ENCODE assay signal across 7 mouse cellular contexts in the genomic region with DNA sequence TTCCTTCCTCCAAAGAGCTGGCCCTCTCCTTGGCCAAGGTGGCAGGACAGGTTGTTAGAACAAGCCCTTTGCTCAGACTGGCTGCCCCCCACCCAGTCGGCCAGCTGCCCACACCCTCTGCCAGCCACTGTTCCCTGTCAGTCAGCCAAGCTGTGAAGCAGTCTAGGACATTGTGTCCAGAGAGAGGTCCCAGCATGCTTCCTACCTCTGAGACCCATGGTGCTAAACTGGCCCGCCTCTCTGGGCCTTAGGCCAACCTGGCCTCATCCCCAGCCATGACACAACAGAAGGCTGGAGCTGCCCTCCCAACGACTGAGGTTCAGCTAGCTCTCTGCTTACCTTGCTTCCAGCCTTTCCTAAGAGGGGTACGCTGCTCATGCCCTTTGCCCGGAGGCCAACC. TPM values are rescaled to one million over a fixed set of nuclear protein-coding genes. Genes with fewer than 3 reads are reported as not detected.
DNase-seq lines count a peak whose midpoint lies in the region; ATAC-seq and TF ChIP-seq lines count a peak whose summit lies in the region.

No protein-coding gene starts in this region.

- DNase-seq in MN1 (ENCODE audit: low spot score) = peak; percentile 90
- DNase-seq in adrenal gland, adult 18-20 months (ENCODE audit: low spot score in 2 of 2) = peak; percentile 62 to 72
- peak; percentile 98 for DNase-seq in fat pad, adult 2 months (ENCODE audit: extremely low read depth, low read depth, low spot score)
- peak; percentile 88 to 94 for DNase-seq in heart, postnatal 14 days
- DNase-seq in left cerebral cortex, adult 2 months (ENCODE audit: extremely low spot score in 1 of 2, low spot score in 2 of 2) = peak; percentile 61 to 71
- DNase-seq in embryo, embryonic 9.5 days (ENCODE audit: extremely low spot score) = no peak

- no peak overlapping the region for H3K9ac ChIP-seq in midbrain, embryonic 16.5 days (ENCODE audit: low read depth, low read length)

- no peak overlapping the region for H3K4me3 ChIP-seq in left cerebral cortex, adult 2 months
- no peak overlapping the region for H3K4me3 ChIP-seq in midbrain, embryonic 16.5 days (ENCODE audit: low read depth, low read length)

- no peak for TF ChIP-seq CTCF in left cerebral cortex, adult 2 months (IDR thresholded peaks at IDR 0.05)

- no peaks in the 10 kb centered on the region for H3K27me3 ChIP-seq in midbrain, embryonic 16.5 days (ENCODE audit: control insufficient read depth, insufficient read depth, low read depth, low read length)

- WGBS in midbrain, embryonic 16.5 days = 66% methylated on average over 5 of the region's 5 CpGs

- H3K4me2 ChIP-seq in midbrain, embryonic 16.5 days (ENCODE audit: low read length) = no peak overlapping the region

- peak; percentile 56; the same call in 1 of the 2 replicates for ATAC-seq in midbrain, embryonic 16.5 days

- H3K4me1 ChIP-seq in midbrain, embryonic 16.5 days (ENCODE audit: control insufficient read depth, insufficient read depth, low read length) = no peaks in the 10 kb centered on the region

- H3K9me3 ChIP-seq in midbrain, embryonic 16.5 days (replicated peaks; ENCODE audit: control insufficient read depth, low read length, poor library complexity, severe bottlenecking) = no peaks in the 10 kb centered on the region

- H3K27ac ChIP-seq in left cerebral cortex, adult 2 months = peak overlapping the region; percentile 69
- no peak overlapping the region for H3K27ac ChIP-seq in midbrain, embryonic 16.5 days (ENCODE audit: low read length)

- H3K36me3 ChIP-seq in midbrain, embryonic 16.5 days (ENCODE audit: control insufficient read depth, insufficient read depth, low read length) = no peaks in the 10 kb centered on the region

- intact Hi-C loops in heart, postnatal 14 days (cut with DNase I) = loop anchor here (2.0 kb wide), 1 partner anchor 19 kb away; the partner anchor contains the start of gene Tob2
- intact Hi-C loops in left cerebral cortex, adult 2 months (cut with DNase I) = no loop called here

RNA-seq across cellular contexts. Expression of gene Tob2, which starts 19.0 kb away (rescaled TPM):
- total RNA-seq in adrenal gland, adult 18-20 months (2021) = 100 to 1,000 TPM; 103 to 121 TPM
- 100 to 1,000 TPM; 119 to 131 TPM for total RNA-seq in heart, postnatal 14 days (2021)
- total RNA-seq in left cerebral cortex, adult 2 months (2021) = 10 to 100 TPM; 34.8 to 41.4 TPM
- 15.6 and 17.1 TPM in 2 replicates for polyA plus RNA-seq in midbrain, embryonic 16.5 days (2015; fragmentation: Nextera tagmentation; extraction: Ambion mirVana)

RNA-seq across cellular contexts. Expression of gene Phf5a, which starts 32.1 kb away (rescaled TPM):
- 10 to 100 TPM; 54.3 to 55.6 TPM for total RNA-seq in adrenal gland, adult 18-20 months (2021)
- 10 to 100 TPM; 41.4 to 44.2 TPM for total RNA-seq in heart, postnatal 14 days (2021)
- total RNA-seq in left cerebral cortex, adult 2 months (2021) = 10 to 100 TPM; 31.1 to 32.8 TPM
- polyA plus RNA-seq in midbrain, embryonic 16.5 days (2015; fragmentation: Nextera tagmentation; extraction: Ambion mirVana) = 107 and 117 TPM in 2 replicates

RNA-seq across cellular contexts. Expression of gene Aco2, which starts 32.5 kb away (rescaled TPM):
- total RNA-seq in adrenal gland, adult 18-20 months (2021) = 1,000 to 10,000 TPM in 1 of 2 experiments, 100 to 1,000 TPM in 1; 791 to 1,455 TPM
- total RNA-seq in heart, postnatal 14 days (2021) = 1,000 to 10,000 TPM; 2,092 to 2,100 TPM
- total RNA-seq in left cerebral cortex, adult 2 months (2021) = 100 to 1,000 TPM; 420 to 427 TPM
- 252 and 272 TPM in 2 replicates for polyA plus RNA-seq in midbrain, embryonic 16.5 days (2015; fragmentation: Nextera tagmentation; extraction: Ambion mirVana)

RNA-seq across cellular contexts. Expression of gene Tef, which starts 37.4 kb away (rescaled TPM):
- total RNA-seq in adrenal gland, adult 18-20 months (2021) = 10 to 100 TPM; 45.0 to 46.9 TPM
- total RNA-seq in heart, postnatal 14 days (2021) = 10 to 100 TPM; 69.3 to 93.0 TPM
- total RNA-seq in left cerebral cortex, adult 2 months (2021) = 100 to 1,000 TPM; 220 to 228 TPM
- 22.7 and 22.8 TPM in 2 replicates for polyA plus RNA-seq in midbrain, embryonic 16.5 days (2015; fragmentation: Nextera tagmentation; extraction: Ambion mirVana)
